Mouse (Mus musculus) large intestine, adult 2 months (tissue): ENCODE measurements at regions not wholly inside any gene's neighbourhood (a gene's known extent, or its start where the extent isn't known, plus 50 kb on each side); places are given as distances from the start of the nearest gene placed in this dataset.

ENCODE experiments used
- DNase-seq: peaks from one replicate; pipeline ENCODE4 v3.0.0-alpha.2; 2012; ENCODE audit warnings: low read depth, low spot score
- WGBS: fragments of 180-500 bp; shearing (Covaris S2); methylation state at CpG from one replicate; pipeline ENCODE4 v1.1.7; 2018; 5-methylcytosine and 5-hydroxymethylcytosine counted together

DNA sequence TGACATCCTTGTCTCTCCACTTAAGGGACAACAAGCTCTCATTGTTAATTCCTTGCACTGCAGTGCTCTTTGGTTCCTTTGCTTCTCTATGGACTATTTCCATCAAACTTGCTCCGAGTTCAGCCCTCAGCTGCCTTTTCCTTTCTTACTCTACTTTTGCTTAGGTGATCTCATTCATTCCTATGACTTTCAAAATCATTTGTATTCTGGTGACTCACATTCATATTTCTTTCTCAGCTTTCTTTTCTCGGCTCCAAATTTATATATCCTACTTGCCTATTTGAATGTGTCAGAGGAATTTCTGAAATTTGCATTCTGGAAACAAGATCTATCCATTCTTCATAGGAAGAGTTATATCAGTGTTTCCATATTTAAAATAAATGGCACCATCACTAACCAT lies 456.9 kb downstream of the Cps1 start:
- WGBS: 77% methylated on average over 2 of the region's 2 CpGs
- no peak for DNase-seq
